Mouse (Mus musculus) frontal cortex, adult (tissue): ENCODE results near the gene Olfr805.

Experiments used
- ATAC-seq: cut with Nextera tagmentation; 2 replicates; pipeline ENCODE4 v1.9.2; 2017; ENCODE audit warnings: mild to moderate bottlenecking, moderate library complexity, mixed read lengths; ENCODE audit not compliant: low TSS enrichment

Gene Olfr805

GRCm38 (mm10) chr10:129729275-129729674 lies at the start of gene Olfr805:
Gene Olfr805, minus strand, starts transcription at chr10:129729375.
- ATAC-seq, result no peak

- no peak for ATAC-seq
Observed at GRCm38 (mm10) chr10:129778123-129778522, 48.9 kb upstream of the Olfr805 start.

- ATAC-seq, result no peak
Observed at GRCm38 (mm10) chr10:129774338-129774737, 45.2 kb upstream of the Olfr805 start, which contains the start of gene Olfr809. Gene Olfr809, plus strand, starts transcription at chr10:129774638.

GRCm38 (mm10) chr10:129765182-129765581 lies 36.0 kb upstream of the Olfr805 start, which contains the start of gene Olfr808:
Gene Olfr808, plus strand, starts transcription at chr10:129765482.
- ATAC-seq, result no peak

GRCm38 (mm10) chr10:129757693-129758092 lies 28.5 kb upstream of the Olfr805 start, which contains the start of gene Olfr807:
Gene Olfr807, minus strand, starts transcription at chr10:129757793.
- no peak for ATAC-seq

GRCm38 (mm10) chr10:129741821-129742220 lies 12.6 kb upstream of the Olfr805 start, which contains the start of gene Olfr806:
Gene Olfr806, minus strand, starts transcription at chr10:129741921.
- ATAC-seq, result no peak

GRCm38 (mm10) chr10:129702910-129703309 lies 26.3 kb downstream of the Olfr805 start, which contains the start of gene Olfr804:
Gene Olfr804, plus strand, starts transcription at chr10:129703210.
- ATAC-seq, result no peak

- no peak for ATAC-seq
Observed at GRCm38 (mm10) chr10:129694186-129694585, 35.0 kb downstream of the Olfr805 start, which contains the start of gene Olfr803. Gene Olfr803, minus strand, starts transcription at chr10:129694286.

GRCm38 (mm10) chr10:129688069-129688468 lies 41.1 kb downstream of the Olfr805 start, which contains the start of gene Olfr802:
Gene Olfr802, minus strand, starts transcription at chr10:129688169.
- ATAC-seq, result no peak

- no peak for ATAC-seq
Observed at GRCm38 (mm10) chr10:129673765-129674164, 55.4 kb downstream of the Olfr805 start, which contains the start of gene Olfr801. Gene Olfr801, minus strand, starts transcription at chr10:129673865.
